Mouse (Mus musculus) heart, postnatal 0 days (tissue): ENCODE results near the gene Tbc1d4. TPM values are rescaled to one million over a fixed set of nuclear protein-coding genes. Genes with fewer than 3 reads are reported as not detected.
A peak's percentile ranks its signal among the peaks of the same experiment; 100 is the strongest.

Experiments
- ATAC-seq: fragments of 200-750 bp; cut with Nextera tagmentation; 2 replicates; pipeline ENCODE4 v1.8.0; 2017; ENCODE audit warnings: low read depth, moderate number of reproducible peaks, moderate library complexity; ENCODE audit not compliant: insufficient read depth
- DNase-seq: peaks from one replicate; pipeline ENCODE4 v3.0.0-alpha.2; 2016; ENCODE audit warnings: low spot score
- H3K27ac ChIP-seq: fragments of 300-500 bp; sonication (generic); 2 replicates; pipeline ENCODE4 v1.5.1; 2014; ENCODE audit warnings: low read depth, mild to moderate bottlenecking
- H3K27me3 ChIP-seq: fragments of 300-500 bp; sonication (generic); 2 replicates; pipeline ENCODE4 v1.6.1; 2014; ENCODE audit warnings: low read length, mixed read lengths; ENCODE audit not compliant: control insufficient read depth, insufficient read depth
- H3K36me3 ChIP-seq: fragments of 300-500 bp; sonication (generic); replicated peaks from 2 replicates; pipeline ENCODE4 v1.6.1; 2014; ENCODE audit warnings: low read length, mixed read lengths; ENCODE audit not compliant: control insufficient read depth, insufficient read depth
- H3K4me1 ChIP-seq: fragments of 300-500 bp; sonication (generic); 2 replicates; pipeline ENCODE4 v1.6.1; 2014; ENCODE audit warnings: antibody characterized with exemption; ENCODE audit not compliant: control insufficient read depth, insufficient read depth
- H3K4me2 ChIP-seq: fragments of 300-500 bp; sonication (generic); 2 replicates; pipeline ENCODE4 v1.6.1; 2014; ENCODE audit warnings: low read depth, mild to moderate bottlenecking, low read length, moderate library complexity
- H3K4me3 ChIP-seq: fragments of 300-500 bp; sonication (generic); 2 replicates; pipeline ENCODE4 v1.5.1; 2014; ENCODE audit warnings: low read depth, low read length
- H3K9ac ChIP-seq: fragments of 300-500 bp; sonication (generic); replicated peaks from 2 replicates; pipeline ENCODE4 v1.6.1; 2014; ENCODE audit warnings: low read depth, low read length, mixed read lengths
- H3K9me3 ChIP-seq: fragments of 300-500 bp; sonication (generic); replicated peaks from 2 replicates; pipeline ENCODE4 v1.6.1; 2016; ENCODE audit warnings: low read length; ENCODE audit not compliant: control insufficient read depth
- CTCF ChIP-seq: IDR thresholded peaks from 2 replicates; pipeline ENCODE4 v1.5.1; 2016; ENCODE audit warnings: antibody characterized with exemption, control low read depth, low read depth
- EP300 ChIP-seq: IDR thresholded peaks from 2 replicates; pipeline ENCODE4 v1.6.1; 2016; ENCODE audit warnings: antibody characterized with exemption, low read depth
- WGBS: fragments of 180-500 bp; shearing (Covaris S2); extraction: QIAGEN DNeasy Blood & Tissue Kit; methylation state at CpG from one replicate; pipeline ENCODE4 v1.1.7; 2014; 5-methylcytosine and 5-hydroxymethylcytosine counted together
- polyA plus RNA-seq: library from polyadenylated mRNA; unstranded; fragments of >200 nt; fragmentation: Nextera tagmentation; extraction: Ambion mirVana; gene quantifications from 2 replicates; pipeline ENCODE4 v1.2.1, GENCODE M21; 2015
- total RNA-seq: library from RNA; depleted of rRNA; stranded (reverse); fragments of >200 nt; gene quantifications from 2 replicates; pipeline ENCODE4 v1.2.3, GENCODE M21; 2014; ENCODE audit warnings: low replicate concordance

Tbc1d4 gene
- total and polyA plus RNA-seq, 2 experiments from 2014 or later: 16.8 to 53.6 TPM

GRCm38 (mm10) chr14:101617680-101618079 is 8.7 kb upstream of the Tbc1d4 start:
- Histone ChIP-seq H3K9me3 (no peaks in the 10 kb centered on the region), H3K4me2 (no peak overlapping the region), H3K4me3 (no peak overlapping the region), H3K27ac (no peak overlapping the region), H3K9ac (no peak overlapping the region), H3K27me3 (no peaks in the 10 kb centered on the region), H3K36me3 (no peaks in the 10 kb centered on the region), H3K4me1 (peaks cover 6% of the 10 kb centered on the region; the same call in 1 of the 2 replicates)
- no peak for DNase-seq
- TF ChIP-seq EP300: no peak
- no peak for TF ChIP-seq CTCF
- ATAC-seq: no peak
- WGBS: 90% methylated on average over 5 of the region's 5 CpGs

DNA sequence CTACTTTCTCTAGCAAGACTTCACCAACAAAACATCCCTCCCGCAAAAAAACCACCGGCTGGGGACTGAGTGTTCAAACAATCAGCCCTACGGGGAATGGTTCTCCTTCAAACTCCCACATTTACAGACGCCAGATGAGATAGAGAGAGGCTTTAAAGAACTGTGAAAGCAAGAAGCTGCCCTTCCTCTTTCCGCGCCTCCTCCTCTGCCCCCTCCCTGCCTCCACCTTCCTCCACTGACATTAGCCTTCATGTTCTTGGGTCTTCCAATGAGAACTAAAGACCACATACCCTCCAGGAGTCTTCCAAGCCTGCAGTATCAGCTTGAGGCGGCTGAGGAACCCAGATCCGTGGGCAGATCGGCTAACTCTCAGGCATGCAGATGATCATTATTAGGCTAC is 7.2 kb upstream of the Tbc1d4 start:
- Histone ChIP-seq H3K9me3 (no peaks in the 10 kb centered on the region), H3K27me3 (no peaks in the 10 kb centered on the region), H3K4me1 (peaks cover 6% of the 10 kb centered on the region; the same call in 1 of the 2 replicates), H3K4me3 (no peak overlapping the region), H3K4me2 (no peak overlapping the region), H3K36me3 (no peaks in the 10 kb centered on the region), H3K9ac (no peak overlapping the region), H3K27ac (no peak overlapping the region)
- DNase-seq (no peak), ATAC-seq (no peak)
- WGBS: 65% methylated on average over 9 of the region's 9 CpGs
- TF ChIP-seq EP300: no peak
- TF ChIP-seq CTCF: no peak

- no peaks in the 10 kb centered on the region for H3K36me3 ChIP-seq
- DNase-seq (no peak), ATAC-seq (no peak)
- H3K27ac ChIP-seq: no peak overlapping the region
- no peaks in the 10 kb centered on the region for H3K9me3 ChIP-seq
- no peak overlapping the region for H3K9ac ChIP-seq
- H3K4me2 ChIP-seq: no peak overlapping the region
- no peak overlapping the region for H3K4me3 ChIP-seq
- peaks cover 6% of the 10 kb centered on the region; the same call in 1 of the 2 replicates for H3K4me1 ChIP-seq
- 81% methylated on average over 1 of the region's 1 CpGs for WGBS
- no peak for TF ChIP-seq EP300
- TF ChIP-seq CTCF: no peak
- H3K27me3 ChIP-seq: no peaks in the 10 kb centered on the region
Observed at GRCm38 (mm10) chr14:101613206-101613605, 4.2 kb upstream of the Tbc1d4 start.

GRCm38 (mm10) chr14:101610701-101611100 is 1.7 kb upstream of the Tbc1d4 start:
- TF ChIP-seq EP300: no peak
- TF ChIP-seq CTCF: no peak
- peak; percentile 25 for DNase-seq
- no peak overlapping the region for H3K4me3 ChIP-seq
- no peak overlapping the region for H3K27ac ChIP-seq
- H3K9me3 ChIP-seq: no peaks in the 10 kb centered on the region
- no peaks in the 10 kb centered on the region for H3K27me3 ChIP-seq
- H3K9ac ChIP-seq: no peak overlapping the region
- ATAC-seq: no peak
- H3K4me1 ChIP-seq: peaks cover 10% of the 10 kb centered on the region
- 44% methylated on average over 10 of the region's 10 CpGs for WGBS
- H3K4me2 ChIP-seq: no peak overlapping the region
- no peaks in the 10 kb centered on the region for H3K36me3 ChIP-seq

DNA sequence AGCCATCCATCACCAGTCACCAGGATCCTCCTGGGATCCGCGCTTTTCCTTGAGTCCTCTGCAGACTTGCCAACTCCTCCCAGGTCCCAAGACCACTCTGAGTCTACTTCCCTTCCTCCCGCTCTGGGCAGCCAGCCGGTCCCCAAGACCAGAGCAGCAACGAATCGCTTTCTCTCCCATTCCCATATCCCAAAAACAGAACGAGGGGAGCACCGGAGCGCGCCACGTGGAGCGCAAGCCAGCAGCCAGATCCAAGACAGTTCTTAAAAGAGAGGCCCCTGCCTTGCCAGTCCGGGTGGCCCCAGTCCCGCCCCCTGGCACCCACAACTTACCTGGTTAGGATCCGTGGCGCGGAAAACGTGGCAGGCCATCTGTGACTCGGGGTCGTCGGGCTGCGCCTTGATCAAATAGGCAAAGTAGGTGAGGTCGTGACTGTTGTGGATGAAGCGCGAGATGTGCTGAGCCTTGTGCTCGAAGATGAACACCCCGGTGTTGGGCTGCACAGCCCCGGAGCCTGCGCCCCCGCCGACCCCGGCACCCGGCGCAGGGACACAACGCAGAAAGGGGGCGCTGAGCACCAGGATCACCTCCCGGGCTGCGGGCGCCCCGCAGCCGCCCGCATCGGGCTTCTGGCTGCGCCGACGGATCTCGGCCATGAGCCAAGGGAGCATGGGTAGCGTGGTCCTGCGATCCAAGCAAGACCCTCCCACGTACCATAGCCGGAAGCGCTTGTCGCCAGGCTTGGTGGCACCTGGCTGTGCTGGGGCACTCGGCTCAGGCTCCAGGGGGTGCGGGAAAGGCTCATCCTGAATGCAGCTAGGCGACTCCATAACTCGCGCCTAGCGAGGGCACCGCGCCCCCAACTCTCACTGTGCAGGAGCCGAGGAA is 1.1 kb downstream of the Tbc1d4 start:
- under 1% methylated on average over 60 of the region's 62 CpGs for WGBS

More for the DNA sequence above, 1.1 kb downstream of the Tbc1d4 start:
- Histone ChIP-seq H3K9ac (peak overlapping the region; percentile 77), H3K27me3 (no peaks in the 10 kb centered on the region), H3K4me3 (peak overlapping the region; percentile 99), H3K4me1 (peaks cover 4% of the 10 kb centered on the region), H3K4me2 (peak overlapping the region; percentile 100), H3K36me3 (no peaks in the 10 kb centered on the region), H3K9me3 (no peaks in the 10 kb centered on the region), H3K27ac (peak overlapping the region; percentile 94)
- TF ChIP-seq CTCF (no peak), EP300 (no peak)
- DNase-seq (peak; percentile 29), ATAC-seq (peak; percentile 37; the same call in 1 of the 2 replicates)
